Mouse (Mus musculus) kidney, embryonic 16.5 days (tissue): Measurements from ENCODE around the gene Gm20388. TPM values are rescaled to one million over a fixed set of nuclear protein-coding genes. Genes with fewer than 3 reads are reported as not detected.

ENCODE experiments used
- ATAC-seq: fragments of 200-750 bp; cut with Nextera tagmentation; 2 replicates; pipeline ENCODE4 v1.8.0; 2017; ENCODE audit warnings: moderate TSS enrichment; ENCODE audit not compliant: low FRiP score, low TSS enrichment
- H3K27ac ChIP-seq: fragments of 300-500 bp; sonication (generic); 2 replicates; pipeline ENCODE4 v1.5.1; 2014; ENCODE audit warnings: low read length
- H3K27me3 ChIP-seq: fragments of 300-500 bp; sonication (generic); 2 replicates; pipeline ENCODE4 v1.6.1; 2014; ENCODE audit warnings: low read length, control low read depth, mixed read lengths; ENCODE audit not compliant: insufficient read depth
- H3K36me3 ChIP-seq: fragments of 300-500 bp; sonication (generic); 2 replicates; pipeline ENCODE4 v1.6.1; 2014; ENCODE audit warnings: low read length, control low read depth, mixed read lengths; ENCODE audit not compliant: insufficient read depth
- H3K4me1 ChIP-seq: fragments of 300-500 bp; sonication (generic); 2 replicates; pipeline ENCODE4 v1.6.1; 2014; ENCODE audit warnings: low read length, control low read depth, mixed read lengths; ENCODE audit not compliant: insufficient read depth
- H3K4me2 ChIP-seq: fragments of 300-500 bp; sonication (generic); replicated peaks from 2 replicates; pipeline ENCODE4 v1.6.1; 2014; ENCODE audit warnings: low read depth, low read length
- H3K4me3 ChIP-seq: fragments of 300-500 bp; sonication (generic); 2 replicates; pipeline ENCODE4 v1.5.1; 2014; ENCODE audit warnings: mild to moderate bottlenecking, low read length
- H3K9ac ChIP-seq: fragments of 300-500 bp; sonication (generic); replicated peaks from 2 replicates; pipeline ENCODE4 v1.6.1; 2014; ENCODE audit warnings: low read length
- H3K9me3 ChIP-seq: fragments of 300-500 bp; sonication (generic); 2 replicates; pipeline ENCODE4 v1.6.1; 2016; ENCODE audit warnings: low read length, control low read depth
- WGBS: fragments of 180-500 bp; shearing (Covaris S2); extraction: QIAGEN DNeasy Blood & Tissue Kit; methylation state at CpG from one replicate; pipeline ENCODE4 v1.1.7; 2014; 5-methylcytosine and 5-hydroxymethylcytosine counted together
- polyA plus RNA-seq: library from polyadenylated mRNA; unstranded; fragments of >200 nt; fragmentation: Nextera tagmentation; extraction: Ambion mirVana; gene quantifications from 2 replicates; pipeline ENCODE4 v1.2.1, GENCODE M21; 2015

Gm20388 gene
- polyA plus RNA-seq, 1 experiment from 2014 or later = 7.7 TPM

DNA sequence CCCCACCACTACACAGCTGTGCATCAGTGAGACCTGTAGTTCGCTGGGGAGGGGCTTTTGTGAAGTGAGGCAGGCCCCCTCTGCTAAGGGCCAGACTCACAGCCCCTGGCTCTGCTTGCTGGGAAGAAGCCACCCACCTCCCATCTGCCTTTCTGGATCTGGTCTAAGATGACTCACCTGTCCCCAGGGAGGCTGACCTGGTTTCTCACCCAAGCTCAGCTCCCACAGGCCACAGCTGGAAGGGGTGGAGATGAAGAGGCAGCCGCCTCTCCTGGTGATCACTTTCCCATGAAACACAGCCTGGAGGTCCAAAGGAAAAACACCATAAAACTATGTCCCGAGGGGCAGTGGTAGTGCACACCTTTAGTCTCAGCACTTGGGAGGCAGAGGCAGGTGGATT, 2918.8 kb downstream of the Gm20388 start:
- Histone ChIP-seq H3K4me3 (no peak overlapping the region), H3K4me2 (no peak overlapping the region), H3K9me3 (no peaks in the 10 kb centered on the region), H3K4me1 (peaks cover 10% of the 10 kb centered on the region), H3K9ac (no peak overlapping the region), H3K36me3 (no peaks in the 10 kb centered on the region), H3K27me3 (no peaks in the 10 kb centered on the region), H3K27ac (no peak overlapping the region)
- 59% methylated on average over 3 of the region's 3 CpGs for WGBS
- ATAC-seq = no peak

DNA sequence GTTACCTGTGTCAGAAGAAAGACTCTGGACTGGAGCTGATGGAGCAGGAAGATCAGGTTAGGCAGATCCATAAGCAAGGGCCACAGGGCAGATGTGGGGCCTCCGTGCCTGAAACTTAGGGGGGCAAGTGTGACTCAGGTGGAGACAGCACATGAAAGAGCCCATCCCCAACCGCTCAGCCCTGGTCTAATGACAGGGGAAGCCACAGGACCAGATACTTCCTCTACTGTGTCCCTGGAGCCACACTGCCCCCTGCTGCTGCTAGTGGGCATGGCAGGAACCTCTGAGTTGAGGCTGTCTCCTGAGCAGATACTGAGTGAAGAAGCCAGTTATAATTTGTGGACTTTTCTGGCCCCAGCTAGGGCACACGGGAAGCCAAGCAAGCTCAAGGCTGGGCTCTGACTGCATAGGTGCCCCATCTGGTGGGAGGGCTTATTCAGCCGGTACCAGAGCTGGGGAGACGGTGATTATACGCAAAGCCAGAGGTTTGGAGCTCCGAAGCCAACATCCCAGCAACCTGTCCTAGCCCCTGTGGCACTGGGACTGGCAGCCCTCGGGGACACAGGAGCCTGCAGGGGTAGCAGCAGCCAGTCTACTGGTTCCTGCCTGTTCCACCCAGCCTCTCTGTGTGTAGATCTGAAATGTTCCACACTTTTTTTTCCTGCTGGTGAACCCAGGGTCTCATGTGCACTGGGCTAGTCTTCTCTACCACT, 2919.9 kb downstream of the Gm20388 start:
- peak; percentile 67 for ATAC-seq
- Histone ChIP-seq H3K27ac (no peak overlapping the region), H3K4me2 (no peak overlapping the region), H3K9ac (no peak overlapping the region), H3K4me3 (no peak overlapping the region), H3K27me3 (no peaks in the 10 kb centered on the region), H3K4me1 (peaks cover 10% of the 10 kb centered on the region), H3K9me3 (no peaks in the 10 kb centered on the region), H3K36me3 (no peaks in the 10 kb centered on the region)
- WGBS = 42% methylated on average over 8 of the region's 8 CpGs

DNA sequence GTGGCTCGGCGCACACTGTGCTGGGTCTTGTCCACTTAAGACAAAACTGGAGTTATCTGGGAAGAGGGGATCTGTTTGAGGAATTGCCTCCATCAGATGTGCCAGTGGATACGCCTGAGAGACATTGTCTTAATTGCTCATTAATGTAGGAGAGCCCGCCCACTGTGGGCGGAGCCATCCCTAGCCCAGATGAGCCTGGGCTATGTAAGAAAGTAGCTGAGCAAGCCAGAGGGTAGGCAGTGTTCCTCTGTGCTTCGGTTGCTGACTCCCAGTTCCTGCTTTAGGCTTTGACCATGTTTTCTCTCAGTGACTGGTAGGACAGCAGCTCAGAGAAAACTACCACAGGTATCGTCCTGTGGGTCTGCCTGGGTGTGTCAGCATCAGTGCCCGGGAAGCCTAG, 2923.8 kb downstream of the Gm20388 start:
- Histone ChIP-seq H3K27ac (no peak overlapping the region), H3K9me3 (no peaks in the 10 kb centered on the region), H3K4me3 (no peak overlapping the region), H3K4me1 (no peaks in the 10 kb centered on the region), H3K9ac (no peak overlapping the region), H3K4me2 (no peak overlapping the region), H3K36me3 (no peaks in the 10 kb centered on the region), H3K27me3 (no peaks in the 10 kb centered on the region)
- no peak for ATAC-seq
- WGBS = 87% methylated on average over 8 of the region's 8 CpGs

DNA sequence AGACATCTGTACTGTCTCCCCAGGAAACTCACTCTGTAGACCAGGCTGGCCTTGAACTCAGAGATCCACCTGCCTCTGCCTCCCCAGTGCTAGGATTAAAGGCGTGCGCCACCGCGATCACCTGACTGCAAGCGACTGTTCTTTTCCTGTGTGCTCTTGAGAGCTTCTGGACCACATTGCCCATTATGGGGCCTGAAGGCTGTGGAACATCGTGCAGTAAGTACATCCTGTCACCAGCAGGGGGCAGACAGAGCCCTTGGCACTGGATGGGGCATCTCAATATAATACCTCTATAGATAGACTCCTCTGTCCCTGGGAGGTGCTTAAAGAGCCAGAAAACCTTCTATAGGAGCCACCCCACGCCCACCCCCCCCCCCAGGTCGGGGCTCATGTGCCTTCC, 2924.3 kb downstream of the Gm20388 start:
- ATAC-seq = peak; percentile 54; the same call in 1 of the 2 replicates
- WGBS = 37% methylated on average over 8 of the region's 8 CpGs

DNA sequence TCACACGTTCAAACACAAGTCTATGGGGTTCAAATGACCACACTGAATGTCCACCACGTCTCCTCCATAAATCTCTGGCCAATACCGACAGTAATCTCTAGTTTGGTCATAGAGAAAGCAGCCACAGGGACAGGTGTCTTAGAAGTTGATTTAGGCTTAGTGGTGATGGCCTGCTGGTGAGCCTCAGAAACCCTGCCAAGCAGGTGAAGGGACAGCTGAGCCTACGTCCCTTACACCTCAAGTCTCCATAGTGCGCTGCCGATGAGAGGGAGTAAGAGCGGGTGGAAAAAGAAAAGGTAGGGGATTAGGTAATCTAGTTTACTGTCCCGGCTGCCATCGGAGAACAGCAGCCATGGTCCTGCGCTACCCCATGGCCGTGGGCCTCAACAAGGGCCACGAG, 2925.6 kb downstream of the Gm20388 start:
- Histone ChIP-seq H3K9me3 (no peaks in the 10 kb centered on the region), H3K4me2 (no peak overlapping the region), H3K9ac (no peak overlapping the region), H3K4me3 (no peak overlapping the region), H3K27ac (no peak overlapping the region), H3K27me3 (no peaks in the 10 kb centered on the region), H3K36me3 (no peaks in the 10 kb centered on the region), H3K4me1 (no peaks in the 10 kb centered on the region)
- ATAC-seq = no peak
- whole genome bisulfite sequencing = 79% methylated on average over 12 of the region's 12 CpGs

More for the DNA sequence above, 2924.3 kb downstream of the Gm20388 start:
- Histone ChIP-seq H3K9me3 (no peaks in the 10 kb centered on the region), H3K4me3 (no peak overlapping the region), H3K9ac (no peak overlapping the region), H3K36me3 (no peaks in the 10 kb centered on the region), H3K27ac (no peak overlapping the region), H3K4me1 (no peaks in the 10 kb centered on the region), H3K4me2 (no peak overlapping the region), H3K27me3 (no peaks in the 10 kb centered on the region)

DNA sequence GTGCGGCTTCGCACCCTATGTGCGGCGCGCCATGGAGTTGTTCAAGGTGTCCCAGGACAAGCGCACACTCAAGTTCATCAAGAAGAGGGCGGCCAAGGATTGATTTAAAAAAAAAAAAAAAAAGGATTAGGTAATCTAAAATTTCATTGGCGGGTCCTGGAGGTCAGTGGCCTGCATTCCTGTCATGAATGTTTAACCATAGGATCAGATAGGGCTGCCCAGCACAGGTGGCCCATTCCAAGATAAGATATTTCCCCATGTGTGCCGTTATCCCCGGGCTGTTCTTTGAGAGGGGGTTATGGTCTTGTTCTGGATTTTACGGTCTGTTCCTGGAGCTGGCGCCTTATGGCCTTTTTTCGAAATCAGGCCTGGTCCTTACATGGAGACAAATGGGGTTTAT, 2926.1 kb downstream of the Gm20388 start:
- no peak for ATAC-seq
- H3K4me1 ChIP-seq = no peaks in the 10 kb centered on the region
- no peak overlapping the region for H3K4me2 ChIP-seq
- H3K27me3 ChIP-seq = no peaks in the 10 kb centered on the region
- WGBS = 80% methylated on average over 13 of the region's 13 CpGs
- H3K9me3 ChIP-seq = no peaks in the 10 kb centered on the region
- H3K9ac ChIP-seq = no peak overlapping the region
- no peaks in the 10 kb centered on the region for H3K36me3 ChIP-seq
- no peak overlapping the region for H3K4me3 ChIP-seq
- no peak overlapping the region for H3K27ac ChIP-seq

DNA sequence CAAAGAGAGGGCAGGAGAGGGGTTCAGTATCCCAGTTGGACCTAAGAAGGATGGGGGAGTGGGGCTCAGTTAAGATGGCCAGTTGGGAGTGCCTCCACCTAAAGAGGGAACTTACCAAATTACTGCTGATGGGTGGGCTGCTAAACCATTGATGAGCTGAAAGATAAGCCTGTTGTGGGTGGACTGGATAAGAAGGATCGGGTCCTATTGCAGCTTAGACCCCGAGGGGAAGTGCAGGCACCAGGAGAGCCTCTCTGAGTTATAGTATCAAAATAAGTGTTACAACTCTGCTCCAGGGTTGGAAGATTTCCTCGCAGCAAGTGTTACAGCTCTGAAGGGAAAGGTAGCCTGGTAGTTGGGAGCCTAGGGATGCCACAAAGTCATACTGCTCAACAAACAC, 2933.5 kb downstream of the Gm20388 start:
- 0 out of 2 replicates have a peak, but pooled peaks cover 5% of the 10 kb centered on the region for H3K4me1 ChIP-seq
- H3K36me3 ChIP-seq = no peaks in the 10 kb centered on the region
- H3K4me3 ChIP-seq = no peak overlapping the region
- H3K9me3 ChIP-seq = no peaks in the 10 kb centered on the region
- H3K27ac ChIP-seq = no peak overlapping the region
- no peak overlapping the region for H3K4me2 ChIP-seq
- 64% methylated on average over 3 of the region's 3 CpGs for WGBS
- no peaks in the 10 kb centered on the region for H3K27me3 ChIP-seq
- ATAC-seq = no peak
- no peak overlapping the region for H3K9ac ChIP-seq

DNA sequence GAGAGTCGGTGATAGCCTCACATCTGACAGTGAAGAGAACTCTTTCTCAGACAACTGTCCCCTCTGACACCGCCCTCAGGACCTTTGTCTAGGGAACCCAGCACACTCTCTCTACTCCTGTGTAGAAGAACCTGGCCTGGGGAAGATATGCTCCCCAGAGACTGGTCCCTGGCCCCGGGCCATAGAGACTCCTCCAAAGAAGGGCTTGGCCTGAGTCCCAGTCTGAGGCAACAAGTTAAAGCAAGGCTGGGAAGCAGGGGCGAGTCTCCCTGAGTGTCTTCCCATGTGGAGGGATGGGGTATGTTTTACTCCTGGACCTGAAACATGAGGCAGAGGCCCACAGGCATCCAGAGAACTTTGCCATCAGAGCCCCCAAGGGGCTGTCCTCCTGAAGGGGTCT, 2935.0 kb downstream of the Gm20388 start:
- H3K36me3 ChIP-seq = no peaks in the 10 kb centered on the region
- H3K9me3 ChIP-seq = no peaks in the 10 kb centered on the region
- no peak overlapping the region for H3K4me3 ChIP-seq
- H3K27ac ChIP-seq = no peak overlapping the region
- no peaks in the 10 kb centered on the region for H3K27me3 ChIP-seq
- H3K4me1 ChIP-seq = 0 out of 2 replicates have a peak, but pooled peaks cover 5% of the 10 kb centered on the region
- WGBS = 69% methylated on average over 4 of the region's 4 CpGs
- no peak for ATAC-seq
- no peak overlapping the region for H3K4me2 ChIP-seq
- H3K9ac ChIP-seq = no peak overlapping the region

DNA sequence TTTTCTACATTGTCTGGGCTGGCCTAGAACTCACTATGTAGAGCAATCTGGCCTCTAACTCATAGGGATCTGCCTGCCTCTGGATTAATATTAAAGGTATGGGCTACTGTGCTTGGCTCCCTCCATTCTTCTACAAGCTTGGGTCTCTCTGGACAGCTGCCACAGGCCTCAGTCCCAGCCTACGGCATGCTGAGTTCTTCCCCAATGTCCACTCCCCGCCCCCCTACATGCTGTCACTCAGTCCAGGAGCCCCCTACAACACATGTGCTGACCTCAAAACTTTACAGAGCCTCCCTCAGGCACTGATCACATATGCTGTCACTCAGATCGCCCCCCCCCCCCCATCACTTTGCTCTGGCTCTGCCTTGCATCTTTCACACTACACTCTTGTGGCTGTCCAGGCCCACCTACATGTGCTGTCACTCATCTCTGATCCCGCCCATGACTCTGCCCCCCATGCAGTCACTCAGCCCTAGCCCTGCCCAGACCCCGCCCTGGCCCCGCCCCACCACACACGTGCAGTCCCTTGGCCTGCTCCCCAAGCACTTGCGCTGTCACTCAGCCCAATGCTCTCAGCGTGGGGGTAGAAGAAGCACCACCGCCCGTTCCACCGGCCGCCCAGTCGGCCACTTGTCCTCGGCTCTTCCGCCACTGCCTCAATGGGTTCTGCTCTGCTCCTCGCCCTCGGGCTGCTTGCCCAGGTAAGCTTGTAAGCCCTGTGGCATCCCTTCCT, 2937.4 kb downstream of the Gm20388 start, which contains the start of gene Cdh15:
TSS of gene Cdh15 (plus strand) at position 138 of the 733 bp plus-strand sequence.
- H3K9ac ChIP-seq = no peak within 1 kb of the TSS
- no peak within 1 kb of the TSS for H3K27ac ChIP-seq
- peaks cover 5% of the 10 kb centered on the region; the same call in 1 of the 2 replicates for H3K4me1 ChIP-seq
- H3K4me3 ChIP-seq = 0 out of 2 replicates have a peak within 1 kb of the TSS, but pooled peaks have one; percentile 5
- H3K27me3 ChIP-seq = no peaks in the 10 kb centered on the region
- WGBS = 22% methylated on average over 16 of the region's 18 CpGs
- no peaks in the 10 kb centered on the region for H3K36me3 ChIP-seq
- H3K4me2 ChIP-seq = peak within 1 kb of the TSS; percentile 43
- no peaks in the 10 kb centered on the region for H3K9me3 ChIP-seq
- ATAC-seq = peak; percentile 91
